Mouse (Mus musculus) ES-E14 (cell line): ENCODE measurements at regions not wholly inside any gene's neighbourhood (a gene's known extent, or its start where the extent isn't known, plus 50 kb on each side); places are given as distances from the start of the nearest gene placed in this dataset.

Experiments
- CHD2 ChIP-seq: IDR thresholded peaks from 2 replicates; pipeline ENCODE4 v1.6.1; 2014; ENCODE audit warnings: mild to moderate bottlenecking, low read depth, low read length, inconsistent platforms
- HCFC1 ChIP-seq: IDR thresholded peaks from 2 replicates; pipeline ENCODE4 v1.6.1; 2012; ENCODE audit warnings: low read length, inconsistent platforms, borderline replicate concordance; ENCODE audit not compliant: insufficient read depth
- MAFK ChIP-seq: IDR thresholded peaks from 2 replicates; pipeline ENCODE4 v1.6.1; 2014; ENCODE audit warnings: mild to moderate bottlenecking, low read depth, low read length, inconsistent platforms; ENCODE audit not compliant: insufficient read depth
- ZC3H11A ChIP-seq: IDR thresholded peaks from 2 replicates; pipeline ENCODE4 v1.6.1; 2012; ENCODE audit warnings: low read depth, mild to moderate bottlenecking, inconsistent platforms, low read length, borderline replicate concordance

DNA sequence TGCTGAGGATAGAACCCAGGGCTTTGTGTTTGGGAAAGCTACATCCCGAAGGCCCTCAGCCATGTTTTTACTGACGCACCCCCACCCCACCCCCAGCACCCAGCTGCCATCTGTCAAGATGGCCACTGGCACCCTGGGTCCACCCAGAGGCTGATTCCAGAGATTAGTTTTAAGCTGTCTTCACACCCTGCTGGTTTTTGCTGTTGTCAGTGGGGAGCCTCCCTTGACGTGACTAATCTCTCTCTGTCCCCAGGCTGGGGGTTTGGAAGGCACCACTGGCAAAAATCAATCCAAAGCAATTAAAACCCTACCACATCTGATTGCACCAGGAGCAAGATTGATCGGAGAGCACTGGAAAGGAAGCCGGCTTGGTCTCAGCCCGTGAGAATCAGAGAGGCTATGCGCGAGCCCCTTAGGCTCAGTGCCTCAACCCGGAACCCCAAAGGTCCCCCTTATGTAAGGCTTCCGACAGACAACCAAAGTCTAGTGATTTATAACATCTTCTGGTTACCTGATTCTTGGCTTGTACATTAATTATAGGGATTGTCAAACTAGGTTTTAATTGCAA, 59.7 kb upstream of the Kazn start:
- TF ChIP-seq CHD2 (no peak), HCFC1 (no peak), ZC3H11A (no peak), MAFK (no peak)
